Mouse (Mus musculus): ENCODE data around the gene Samd8. TPM values are rescaled to one million over a fixed set of nuclear protein-coding genes. Genes with fewer than 3 reads are reported as not detected.
A peak's percentile ranks its signal among the peaks of the same experiment; 100 is the strongest.

Samd8 gene
- total and polyA plus RNA-seq, 3 experiments = 5.4 to 9.5 (median 7.0) TPM

DNA sequence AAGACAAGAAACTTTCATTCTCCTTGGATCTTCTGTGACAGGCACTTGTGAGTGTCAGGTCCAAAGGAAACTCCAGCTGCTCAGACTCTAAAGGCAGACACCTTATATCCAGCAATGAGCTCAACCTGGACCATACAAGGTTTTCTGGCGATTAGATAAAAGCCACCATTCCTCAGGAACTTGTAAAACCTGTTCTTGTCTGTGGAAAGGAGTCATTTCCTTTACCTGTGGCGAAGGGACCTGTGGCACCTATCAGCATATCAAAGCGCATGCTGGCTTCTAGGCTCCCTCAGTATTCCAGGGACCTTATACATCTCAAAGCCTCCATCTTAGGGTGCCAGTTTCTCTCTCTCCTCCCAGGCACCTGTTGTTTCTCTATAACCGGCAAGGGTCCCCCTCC lies 67.1 kb downstream of the Samd8 start:
- Histone ChIP-seq H3K36me3 (replicated peaks in 1 of 2; ENCODE audit: control insufficient read depth in 1 of 2, insufficient read depth in 1 of 2, low read length in 1 of 2) (no peaks in the 10 kb centered on the region), H3K27me3 (replicated peaks) (no peaks in the 10 kb centered on the region), H3K9ac (ENCODE audit: insufficient read depth, low read depth) (no peak overlapping the region), H3K9me3 (replicated peaks; ENCODE audit: low read length) (no peaks in the 10 kb centered on the region), H3K4me1 (ENCODE audit: control insufficient read depth in 1 of 2, insufficient read depth in 2 of 2) (peaks cover 7 to 16% of the 10 kb centered on the region in 2 experiments), H3K79me2 (replicated peaks; ENCODE audit: control insufficient read depth, extremely low read depth, insufficient read depth, poor library complexity, severe bottlenecking) (no peaks in the 10 kb centered on the region), H3K27ac (ENCODE audit: insufficient read depth, low read depth) (no peak overlapping the region), H3K4me2 (ENCODE audit: insufficient read depth, low read depth, poor library complexity, severe bottlenecking) (no peak overlapping the region), H3K4me3 (replicated peaks in 1 of 3; ENCODE audit: low read depth in 2 of 3, low read length in 2 of 3, poor library complexity in 1 of 3) (no peak overlapping the region)
- DNase-seq (ENCODE audit: extremely low read depth) = no peak
- dilution Hi-C loops (cut with MboI; ENCODE audit: extremely low pct_ligation_motif_present, extremely low pct_unique_long_range_greater_than_20kb, low sequenced_read_pairs) (no loop called here), in situ Hi-C loops (cut with MboI; ENCODE audit: low pct_ligation_motif_present, low pct_unique_long_range_greater_than_20kb, low sequenced_read_pairs) (no loop called here)
- no peak for TF ChIP-seq CTCF (conservative IDR thresholded peaks at IDR 0.05 in 1 of 2, IDR thresholded peaks at IDR 0.05 in 1 of 2; ENCODE audit: low read depth in 2 of 2, low read length in 2 of 2)
- TF ChIP-seq JUND (conservative IDR thresholded peaks at IDR 0.05; ENCODE audit: low read depth, low read length) = no peak
- no peak for TF ChIP-seq MAX (IDR thresholded peaks at IDR 0.05; ENCODE audit: low read length)
- TF ChIP-seq BHLHE40 (IDR thresholded peaks at IDR 0.05; ENCODE audit: low read depth, low read length) = no peak
- no peak for TF ChIP-seq MAFK (IDR thresholded peaks at IDR 0.05; ENCODE audit: insufficient replicate concordance, low read length)
- no peak for TF ChIP-seq USF2 (conservative IDR thresholded peaks at IDR 0.05; ENCODE audit: low read depth, low read length)
- TF ChIP-seq CHD2 (IDR thresholded peaks at IDR 0.05; ENCODE audit: low read length) = no peak

DNA sequence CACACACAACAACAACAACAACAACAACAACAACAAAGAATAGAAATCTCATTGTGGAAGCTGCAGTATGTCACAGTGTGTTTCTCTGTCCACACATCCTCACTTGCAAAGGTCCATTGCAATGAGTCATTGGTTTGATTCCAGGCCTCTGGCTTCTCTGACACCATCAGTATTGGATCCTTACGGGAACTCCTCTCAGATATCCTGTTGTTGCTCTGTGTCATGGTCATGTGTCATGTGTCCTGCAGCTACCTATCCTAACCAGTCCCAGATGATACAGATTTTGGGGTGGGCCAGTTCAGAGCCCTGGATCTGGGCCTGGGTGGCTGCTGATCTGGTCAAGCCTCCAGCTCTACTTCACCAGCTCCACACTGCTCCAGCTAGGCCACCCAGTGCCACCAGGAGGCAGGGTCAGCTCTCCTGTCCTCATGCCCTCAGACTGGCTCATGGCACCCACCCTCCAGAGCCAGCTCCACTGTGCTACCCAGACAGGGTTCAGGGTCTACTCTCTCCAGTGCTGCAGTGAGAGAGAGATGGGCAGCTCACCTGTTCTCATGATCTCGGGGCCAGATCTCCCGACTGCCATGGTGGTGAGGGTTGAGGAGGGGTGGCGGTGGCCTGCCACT lies 70.7 kb downstream of the Samd8 start:
- DNase-seq (ENCODE audit: extremely low read depth) = no peak
- dilution Hi-C loops (cut with MboI; ENCODE audit: extremely low pct_ligation_motif_present, extremely low pct_unique_long_range_greater_than_20kb, low sequenced_read_pairs) = no loop called here
- in situ Hi-C loops (cut with MboI; ENCODE audit: low pct_ligation_motif_present, low pct_unique_long_range_greater_than_20kb, low sequenced_read_pairs) = no loop called here
- Histone ChIP-seq H3K4me3 (replicated peaks in 1 of 3; ENCODE audit: low read depth in 2 of 3, low read length in 2 of 3, poor library complexity in 1 of 3) (no peak overlapping the region), H3K4me1 (ENCODE audit: control insufficient read depth in 1 of 2, insufficient read depth in 2 of 2) (no peaks in the 10 kb centered on the region), H3K4me2 (ENCODE audit: insufficient read depth, low read depth, poor library complexity, severe bottlenecking) (no peak overlapping the region), H3K27ac (ENCODE audit: insufficient read depth, low read depth) (no peak overlapping the region), H3K27me3 (replicated peaks) (no peaks in the 10 kb centered on the region), H3K9me3 (replicated peaks; ENCODE audit: low read length) (no peaks in the 10 kb centered on the region), H3K36me3 (replicated peaks in 1 of 2; ENCODE audit: control insufficient read depth in 1 of 2, insufficient read depth in 1 of 2, low read length in 1 of 2) (no peaks in the 10 kb centered on the region), H3K79me2 (replicated peaks; ENCODE audit: control insufficient read depth, extremely low read depth, insufficient read depth, poor library complexity, severe bottlenecking) (no peaks in the 10 kb centered on the region), H3K9ac (ENCODE audit: insufficient read depth, low read depth) (no peak overlapping the region)
- TF ChIP-seq ZC3H11A (IDR thresholded peaks at IDR 0.05; ENCODE audit: low read depth, low read length) (no peak), CTCF (conservative IDR thresholded peaks at IDR 0.05 in 1 of 2, IDR thresholded peaks at IDR 0.05 in 1 of 2; ENCODE audit: low read depth in 2 of 2, low read length in 2 of 2) (peak in 1 of 2 experiments; percentile 41; a peak in 1 of 4 replicates)

GRCm38 (mm10) chr14:21822307-21822706 lies 72.0 kb downstream of the Samd8 start:
- no peak overlapping the region for H3K27ac ChIP-seq (ENCODE audit: insufficient read depth, low read depth)
- dilution Hi-C loops (cut with MboI; ENCODE audit: extremely low pct_ligation_motif_present, extremely low pct_unique_long_range_greater_than_20kb, low sequenced_read_pairs) = no loop called here
- no peaks in the 10 kb centered on the region for H3K4me1 ChIP-seq (ENCODE audit: control insufficient read depth in 1 of 2, insufficient read depth in 2 of 2)
- no peak overlapping the region for H3K4me3 ChIP-seq (replicated peaks in 1 of 3; ENCODE audit: low read depth in 2 of 3, low read length in 2 of 3, poor library complexity in 1 of 3)
- TF ChIP-seq MAX (IDR thresholded peaks at IDR 0.05; ENCODE audit: low read length) = no peak
- TF ChIP-seq IRF4 (IDR thresholded peaks at IDR 0.05; ENCODE audit: low read depth, low read length) = no peak
- no peak for TF ChIP-seq ELF1 (IDR thresholded peaks at IDR 0.05; ENCODE audit: low read depth, low read length)
- no peak for TF ChIP-seq TCF12 (IDR thresholded peaks at IDR 0.05; ENCODE audit: low read depth, low read length)
- no peak for TF ChIP-seq ZNF384 (IDR thresholded peaks at IDR 0.05; ENCODE audit: low read depth, low read length)
- no peak for TF ChIP-seq USF1 (IDR thresholded peaks at IDR 0.05; ENCODE audit: low read depth, low read length)
- no peak for TF ChIP-seq NELFE (IDR thresholded peaks at IDR 0.05; ENCODE audit: low read depth, low read length)
- no peaks in the 10 kb centered on the region for H3K79me2 ChIP-seq (replicated peaks; ENCODE audit: control insufficient read depth, extremely low read depth, insufficient read depth, poor library complexity, severe bottlenecking)
- no peak overlapping the region for H3K4me2 ChIP-seq (ENCODE audit: insufficient read depth, low read depth, poor library complexity, severe bottlenecking)
- DNase-seq (ENCODE audit: extremely low read depth) = no peak
- H3K9me3 ChIP-seq (replicated peaks; ENCODE audit: low read length) = no peaks in the 10 kb centered on the region
- H3K9ac ChIP-seq (ENCODE audit: insufficient read depth, low read depth) = no peak overlapping the region
- no peaks in the 10 kb centered on the region for H3K36me3 ChIP-seq (replicated peaks in 1 of 2; ENCODE audit: control insufficient read depth in 1 of 2, insufficient read depth in 1 of 2, low read length in 1 of 2)
- in situ Hi-C loops (cut with MboI; ENCODE audit: low pct_ligation_motif_present, low pct_unique_long_range_greater_than_20kb, low sequenced_read_pairs) = no loop called here
- H3K27me3 ChIP-seq (replicated peaks) = no peaks in the 10 kb centered on the region
